Mouse (Mus musculus): ENCODE data around the gene Amacr. TPM values are rescaled to one million over a fixed set of nuclear protein-coding genes. Genes with fewer than 3 reads are reported as not detected.
A peak's percentile ranks its signal among the peaks of the same experiment; 100 is the strongest.

Amacr gene
- 1 to 10 TPM; 5.8 to 7.2 TPM for total RNA-seq (2021)

DNA sequence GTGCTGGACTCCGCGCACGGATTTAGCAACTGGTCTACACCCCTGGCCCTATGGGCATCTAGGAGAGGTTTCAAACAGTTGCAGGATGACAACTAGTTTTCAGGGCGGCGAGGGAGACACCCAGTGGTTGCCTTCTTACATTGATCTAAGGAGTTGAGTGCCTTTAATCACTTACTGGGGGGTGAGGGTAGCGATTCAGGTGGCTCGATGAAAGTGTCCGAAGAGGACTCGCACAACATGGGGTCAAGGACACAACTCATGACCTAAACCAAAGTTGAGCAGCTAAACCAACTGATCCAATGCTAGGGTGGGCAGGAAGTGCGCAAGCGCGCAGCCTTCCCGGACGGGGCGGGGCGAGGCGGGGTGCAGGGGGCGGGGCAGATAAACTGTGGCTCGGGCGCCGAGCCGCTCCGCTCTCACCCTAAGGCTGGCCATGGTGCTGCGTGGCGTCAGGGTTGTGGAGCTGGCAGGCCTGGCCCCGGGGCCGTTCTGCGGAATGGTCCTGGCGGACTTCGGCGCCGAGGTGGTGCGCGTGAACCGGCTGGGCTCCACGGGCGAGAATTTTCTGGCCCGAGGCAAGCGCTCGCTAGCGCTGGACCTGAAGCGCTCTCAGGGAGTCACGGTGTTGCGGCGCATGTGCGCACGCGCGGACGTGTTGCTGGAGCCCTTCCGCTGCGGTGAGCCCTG, at the start of gene Amacr:
TSS of gene Amacr (plus strand) at position 380 of the 687 bp plus-strand sequence.
- DNase-seq, result peak; percentile 92
- intact Hi-C loops (cut with DNase I), result no loop called here

DNA sequence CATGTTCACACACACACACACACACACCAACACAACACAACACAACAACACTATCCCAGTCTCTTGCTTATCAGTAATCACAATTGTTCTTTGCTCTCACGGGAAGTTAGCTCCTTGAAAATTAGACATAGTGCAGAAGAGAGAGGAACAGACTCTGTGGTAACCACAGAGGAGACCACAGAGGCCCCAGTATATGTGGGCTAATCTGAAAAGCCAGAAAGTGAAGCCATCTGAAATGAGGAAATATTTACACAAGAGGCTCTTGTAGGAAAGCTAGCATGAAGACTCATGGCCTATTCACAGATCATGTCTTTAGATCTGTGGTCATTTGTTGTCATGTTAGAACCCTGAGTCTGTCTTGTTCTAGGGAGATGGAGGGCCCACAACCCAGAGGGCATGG, 47.6 kb upstream of the Amacr start:
- intact Hi-C loops (cut with DNase I), result no loop called here
- DNase-seq, result no peak

DNA sequence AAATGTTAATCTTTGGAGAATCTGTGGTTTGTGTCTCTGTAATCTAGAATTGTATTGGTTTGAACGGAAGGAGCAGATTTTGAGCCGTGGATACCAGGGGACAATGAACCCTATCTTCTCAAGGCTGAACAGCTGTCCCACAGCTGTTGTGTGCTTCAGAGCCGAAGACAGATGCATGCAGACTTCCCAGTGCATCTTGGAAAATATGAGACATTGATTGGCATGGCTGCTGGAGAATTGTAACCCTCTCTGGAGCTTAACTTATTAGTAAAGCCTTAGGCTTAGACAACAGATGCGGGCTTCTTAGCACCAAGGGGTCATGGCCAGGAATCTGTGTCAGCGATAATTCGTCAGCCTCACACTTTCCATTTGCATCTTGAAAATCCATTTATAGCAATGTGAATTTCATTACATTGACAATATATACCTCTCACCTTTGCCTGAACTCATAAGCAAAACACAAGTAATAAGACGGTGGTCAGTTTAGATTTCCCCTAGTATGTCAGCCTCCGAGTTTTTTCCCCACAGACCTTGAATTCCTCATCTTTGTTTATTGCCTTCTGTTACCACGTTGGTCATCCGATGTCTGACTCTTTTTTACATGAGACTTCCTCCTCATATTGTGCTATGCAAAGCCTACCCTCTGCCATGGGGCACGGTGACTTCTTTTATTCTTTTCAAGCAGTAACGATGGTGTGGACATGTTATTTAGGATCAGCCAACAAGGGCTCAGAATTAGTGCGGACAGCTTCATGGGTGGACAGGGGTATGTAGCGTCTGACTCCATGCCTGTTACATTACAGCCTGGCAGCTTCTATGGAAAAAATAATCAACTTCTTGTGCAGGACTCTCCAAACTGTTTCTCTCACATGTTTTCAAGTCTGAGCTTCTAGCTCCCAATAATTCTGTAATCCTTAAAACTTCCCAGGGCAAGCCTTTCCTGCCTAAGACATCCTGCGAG, 41.1 kb upstream of the Amacr start:
- DNase-seq, result no peak
- intact Hi-C loops (cut with DNase I), result no loop called here

DNA sequence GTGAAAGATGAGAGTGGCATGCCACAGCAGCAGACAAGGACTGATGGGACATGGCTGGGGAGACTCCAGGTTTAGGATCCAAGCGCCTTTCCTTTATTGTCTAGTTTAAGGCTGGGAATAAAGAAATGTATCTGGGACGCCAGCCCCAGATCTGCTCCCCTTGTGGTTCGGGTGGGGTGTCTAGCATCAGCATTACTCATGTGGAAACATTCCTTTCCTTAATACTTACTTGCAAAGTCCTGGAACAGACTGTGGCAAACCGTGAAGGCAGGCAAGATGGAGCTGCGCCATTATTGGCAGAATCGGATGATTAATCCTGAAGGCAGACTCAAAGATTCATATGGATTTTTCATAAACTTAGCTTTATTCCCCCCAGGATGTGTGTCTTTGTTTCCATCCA, 39.7 kb upstream of the Amacr start:
- DNase-seq, result no peak
- intact Hi-C loops (cut with DNase I), result no loop called here

DNA sequence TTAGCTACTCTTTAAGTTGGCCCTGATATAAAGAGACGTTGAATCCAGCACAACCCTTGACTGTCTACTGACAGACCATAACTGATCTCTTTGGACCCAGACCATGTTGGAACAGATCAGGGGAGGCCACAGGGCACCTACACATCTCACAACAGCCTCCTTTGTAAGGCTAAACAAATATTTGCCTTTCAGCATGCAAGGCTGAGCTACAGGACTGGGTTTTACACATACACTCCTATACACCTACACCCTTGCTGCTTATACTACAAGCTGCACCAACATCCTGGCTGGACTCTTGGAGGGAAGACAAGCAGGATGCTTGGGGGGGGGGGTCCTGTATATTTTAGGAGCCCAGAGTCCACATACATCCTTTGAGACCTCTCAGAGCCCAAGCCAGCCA, 33.7 kb upstream of the Amacr start:
- intact Hi-C loops (cut with DNase I), result no loop called here
- no peak for DNase-seq

DNA sequence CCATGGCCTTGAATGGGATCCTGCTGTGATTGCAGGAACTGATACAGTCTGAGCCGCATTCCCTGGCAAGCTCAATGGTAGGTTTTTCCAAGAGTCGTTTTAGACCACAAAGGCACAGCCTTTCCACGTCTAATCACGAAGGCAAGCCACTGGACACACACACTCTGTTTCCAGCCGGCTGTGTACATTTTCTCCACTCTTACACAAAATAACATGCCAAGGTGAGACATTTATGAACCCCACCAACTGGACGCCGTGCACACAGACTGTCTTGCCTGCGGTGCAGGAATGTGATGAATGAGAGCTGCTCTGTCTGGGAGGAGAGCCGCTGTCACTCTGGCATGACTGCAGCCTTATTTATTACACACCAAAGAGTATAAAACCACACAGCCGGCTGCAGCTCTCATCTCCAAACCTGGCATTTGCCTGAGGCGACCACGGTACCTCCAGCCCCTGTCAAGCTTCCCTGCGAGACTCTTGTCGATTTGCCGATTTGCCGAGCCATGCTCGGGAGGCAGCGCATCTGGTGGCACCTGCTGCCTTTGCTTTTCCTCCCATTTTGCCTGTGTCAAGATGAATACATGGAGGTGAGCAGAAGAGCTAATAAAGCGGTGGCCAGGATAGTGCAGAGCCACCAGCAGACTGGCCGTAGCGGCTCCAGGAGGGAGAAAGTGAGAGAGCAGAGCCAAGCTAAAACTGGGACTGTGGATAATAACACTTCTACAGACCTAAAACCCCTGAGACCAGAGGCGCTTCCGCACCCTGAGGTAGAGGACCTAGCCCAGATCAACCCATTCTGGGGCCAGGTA, 29.4 kb upstream of the Amacr start, which contains the start of gene C1qtnf3:
TSS of gene C1qtnf3 (plus strand) at position 382 of the 809 bp plus-strand sequence.
- intact Hi-C loops (cut with DNase I), result no loop called here
- peak; percentile 12 for DNase-seq

DNA sequence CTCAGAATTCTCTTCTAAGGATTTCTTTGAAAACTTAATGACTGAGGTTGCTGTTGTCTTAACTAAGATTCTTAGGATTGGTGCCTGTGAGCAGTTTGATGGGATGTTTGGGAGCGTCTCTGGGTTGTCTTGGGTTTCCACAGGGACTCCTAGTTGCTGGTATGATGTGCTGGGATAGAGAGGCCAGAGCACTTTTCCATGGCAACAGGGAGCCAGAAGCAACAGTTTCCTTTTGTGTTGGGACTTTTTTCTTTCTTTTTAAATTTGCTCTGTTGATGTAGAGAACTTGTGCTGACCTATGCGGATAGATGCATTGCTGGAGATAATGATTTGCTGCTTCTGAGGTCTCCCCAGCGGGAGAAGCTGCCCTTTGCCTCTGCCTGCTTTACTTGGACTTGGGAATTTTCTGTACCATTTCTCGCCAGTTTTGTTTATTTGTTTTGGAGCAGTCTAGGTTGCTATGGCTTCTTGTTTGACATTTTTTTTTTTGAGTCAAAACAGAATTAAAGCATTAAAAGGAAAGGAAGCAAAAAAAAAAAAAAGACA, 28.7 kb upstream of the Amacr start:
- no peak for DNase-seq
- intact Hi-C loops (cut with DNase I), result no loop called here

DNA sequence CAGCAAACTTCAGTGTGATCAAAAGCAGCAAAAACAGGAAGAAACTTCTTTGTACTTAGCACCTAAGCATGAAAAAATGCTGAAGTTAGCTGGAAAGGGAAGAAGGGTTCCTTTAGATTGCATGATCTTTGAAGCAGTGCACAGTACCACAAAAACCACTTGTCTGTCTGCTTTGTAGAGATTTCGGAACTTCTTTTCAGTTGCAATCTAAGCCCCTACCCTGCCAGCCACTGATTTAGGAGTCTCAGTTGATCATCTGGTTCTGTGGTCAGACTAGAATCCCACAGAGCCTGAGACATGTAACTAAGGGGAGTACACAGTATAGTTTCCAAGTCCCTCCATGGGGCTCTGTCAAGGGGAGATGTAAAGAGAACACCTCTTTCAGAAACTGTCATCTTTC, 28.1 kb upstream of the Amacr start:
- DNase-seq, result no peak
- intact Hi-C loops (cut with DNase I), result no loop called here

DNA sequence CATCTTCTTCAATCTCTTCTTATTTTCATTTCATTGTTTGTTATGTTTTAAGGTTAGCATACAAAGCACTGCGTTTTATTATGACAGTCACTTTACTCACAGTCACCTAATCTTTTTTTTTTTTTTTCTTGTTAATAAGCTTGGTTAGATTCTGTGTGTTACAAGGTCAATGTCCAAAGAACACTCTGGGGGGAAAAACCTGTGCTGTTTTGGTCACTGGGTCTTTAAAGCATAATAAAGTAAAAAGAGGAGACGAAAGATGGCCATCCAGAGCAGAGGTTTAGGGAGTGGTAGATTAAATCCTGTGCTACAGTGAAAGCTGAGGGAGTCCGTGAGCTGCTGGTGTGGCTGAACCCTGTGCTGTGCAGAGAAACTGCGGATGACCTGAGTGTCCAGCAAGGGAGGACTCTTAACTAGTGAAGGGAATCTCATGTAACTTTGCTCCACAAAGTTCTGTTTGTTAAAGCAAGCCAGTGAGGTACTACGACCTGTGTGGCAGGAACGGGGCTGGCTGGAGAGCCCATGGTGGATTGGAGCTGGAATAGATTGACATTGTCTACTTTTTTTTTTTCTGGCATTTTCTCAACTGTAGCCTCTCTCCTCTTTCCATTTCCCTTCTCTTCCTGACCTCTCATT, 27.1 kb upstream of the Amacr start:
- DNase-seq, result no peak
- intact Hi-C loops (cut with DNase I), result no loop called here

DNA sequence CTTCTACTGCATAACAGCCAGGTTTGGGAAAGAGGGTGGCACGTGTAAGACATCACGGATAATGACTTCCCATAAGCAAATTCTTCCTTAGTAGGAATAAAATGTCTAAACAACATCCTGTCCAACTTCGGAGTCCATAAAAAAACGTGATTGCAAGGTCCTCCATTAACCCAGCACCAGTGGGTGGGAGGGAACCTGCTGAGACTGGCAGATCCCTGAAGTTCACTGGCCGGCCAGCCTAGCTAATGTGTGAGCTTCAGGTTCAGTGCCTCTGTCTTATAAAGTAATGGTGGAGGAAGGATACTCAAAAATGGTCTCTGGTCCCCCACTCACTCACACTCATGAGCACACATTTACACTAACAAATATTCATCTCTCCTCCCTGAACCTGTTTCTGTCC, 26.4 kb upstream of the Amacr start:
- intact Hi-C loops (cut with DNase I), result no loop called here
- DNase-seq, result no peak

DNA sequence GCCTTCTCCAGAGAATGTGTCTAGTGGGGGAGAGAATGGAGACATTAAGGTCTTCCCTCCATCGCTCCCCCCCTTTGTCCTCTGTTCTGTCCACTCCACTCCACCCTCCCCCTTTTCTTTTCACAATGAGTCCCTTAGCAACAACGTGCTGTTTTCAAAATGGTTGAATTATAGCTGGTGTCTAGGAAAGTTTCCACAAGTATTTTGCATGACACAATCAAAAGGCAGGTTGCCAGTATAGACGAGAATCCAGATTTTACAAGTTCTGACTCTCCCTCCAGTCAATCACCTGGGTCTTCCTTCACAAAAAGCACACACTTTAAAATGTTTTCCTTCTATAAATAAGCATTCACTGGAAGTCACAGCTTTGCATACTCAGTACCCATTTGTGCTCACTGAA, 24.9 kb upstream of the Amacr start:
- no peak for DNase-seq
- intact Hi-C loops (cut with DNase I), result no loop called here

DNA sequence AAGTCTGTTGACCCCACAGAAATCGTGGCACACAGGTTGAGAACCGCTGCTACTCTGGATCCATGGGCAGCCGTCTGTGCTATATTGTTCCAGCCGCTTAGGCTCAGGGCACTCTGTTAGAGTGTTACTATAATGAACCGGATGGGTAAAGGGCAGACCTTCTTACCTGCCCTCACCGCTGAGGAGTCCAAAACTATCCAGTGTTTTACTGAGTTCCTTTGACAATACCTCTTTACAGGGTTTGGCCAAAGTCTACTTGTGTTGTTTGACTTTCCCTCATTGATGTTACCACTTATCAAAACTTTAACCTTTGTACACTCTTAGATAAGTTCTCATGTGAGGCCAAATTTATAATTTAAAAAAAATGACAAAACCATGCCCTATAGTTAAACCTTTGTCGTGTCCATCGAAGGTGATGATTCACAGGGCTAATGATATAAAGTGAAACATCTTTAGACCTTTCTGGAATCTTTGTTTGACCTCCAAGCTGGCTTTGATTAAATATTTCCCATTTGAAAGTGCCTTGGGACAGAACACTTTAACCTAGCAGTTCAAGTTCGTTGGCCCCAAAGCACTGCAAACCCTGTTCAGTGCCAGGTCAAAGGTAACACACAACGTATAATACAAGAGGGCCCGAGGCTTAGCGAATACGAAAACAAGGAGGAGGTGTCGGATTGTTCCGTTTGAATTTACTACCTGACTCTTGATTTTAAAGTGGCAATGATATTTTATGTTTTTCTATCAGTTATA, 22.1 kb upstream of the Amacr start:
- intact Hi-C loops (cut with DNase I), result no loop called here
- DNase-seq, result no peak

DNA sequence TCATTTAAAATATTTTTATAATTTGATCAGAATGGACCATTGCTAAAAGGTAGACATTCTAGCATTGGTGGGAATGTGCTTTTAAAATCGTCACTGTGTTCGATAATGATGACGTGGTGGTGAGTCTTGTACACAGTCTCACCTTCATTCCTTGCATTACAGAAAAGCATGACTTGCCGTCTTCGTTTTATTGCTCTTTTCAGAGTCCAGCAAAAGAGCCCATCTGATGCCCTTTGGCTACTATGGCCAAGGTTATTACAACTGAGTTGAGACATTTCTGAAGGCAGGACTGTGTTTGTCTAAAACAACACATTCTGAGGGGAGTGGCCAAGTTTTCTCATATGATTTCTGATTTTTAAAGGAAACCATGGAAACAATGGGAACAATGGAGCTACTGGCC, 21.3 kb upstream of the Amacr start:
- intact Hi-C loops (cut with DNase I), result no loop called here

DNA sequence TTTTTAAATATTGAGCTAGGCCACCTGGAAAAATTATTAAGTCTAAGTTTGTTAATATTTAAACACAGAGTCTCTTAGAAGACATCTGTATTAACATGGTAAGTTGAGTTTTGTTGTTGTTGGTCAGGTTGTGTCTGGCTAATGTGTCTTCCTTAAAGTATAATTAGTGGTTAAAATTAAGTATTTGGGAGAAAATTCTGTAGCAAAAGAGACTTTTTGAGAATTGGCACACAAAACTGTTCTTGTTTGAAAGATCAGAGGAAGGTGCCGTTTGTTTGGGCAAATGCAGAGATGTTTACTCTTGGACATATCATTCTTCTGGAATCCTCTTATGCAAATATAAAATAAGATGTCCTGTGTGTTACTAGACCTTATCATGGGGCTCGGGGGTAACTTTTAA, 19.0 kb upstream of the Amacr start:
- intact Hi-C loops (cut with DNase I), result no loop called here
- DNase-seq, result no peak

More for the DNA sequence above, 21.3 kb upstream of the Amacr start:
- DNase-seq, result no peak

DNA sequence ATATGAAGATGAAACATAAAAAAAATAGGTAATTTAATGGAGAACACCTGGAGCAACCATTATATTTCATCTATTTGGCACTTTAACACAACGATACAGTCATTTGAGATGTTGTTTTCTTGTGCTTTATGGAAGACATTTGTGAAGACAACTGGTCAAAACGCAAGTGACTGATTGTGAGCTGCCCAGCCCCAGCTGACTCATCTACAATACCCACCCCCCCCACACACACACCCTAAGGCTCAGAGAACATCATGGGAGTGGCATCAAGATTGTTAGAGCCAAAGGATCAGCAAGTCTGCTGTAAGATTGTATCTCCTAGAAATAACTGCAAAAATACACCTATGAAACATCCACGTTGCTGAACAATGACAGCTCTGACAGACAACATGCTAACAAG, 12.1 kb upstream of the Amacr start:
- DNase-seq, result no peak
- intact Hi-C loops (cut with DNase I), result no loop called here

DNA sequence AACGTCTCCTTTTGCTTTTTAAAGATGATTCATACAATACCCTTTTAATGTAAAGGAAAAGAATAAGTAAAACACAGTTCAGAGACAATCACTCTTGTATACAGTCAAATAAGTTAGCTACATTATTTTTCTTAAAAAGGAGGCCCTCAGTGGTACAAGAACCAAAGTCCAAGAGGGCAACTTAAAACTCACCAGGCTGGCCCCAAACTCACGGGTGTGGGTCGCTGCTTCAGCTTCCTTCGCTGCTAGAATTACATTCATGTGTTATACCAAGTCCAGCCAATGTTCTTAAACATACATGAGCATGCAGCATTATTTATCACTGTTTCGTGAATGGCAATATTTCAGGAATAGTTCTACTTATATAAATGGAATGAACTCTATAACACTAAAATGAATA, 10.8 kb upstream of the Amacr start:
- intact Hi-C loops (cut with DNase I), result no loop called here
- no peak for DNase-seq

DNA sequence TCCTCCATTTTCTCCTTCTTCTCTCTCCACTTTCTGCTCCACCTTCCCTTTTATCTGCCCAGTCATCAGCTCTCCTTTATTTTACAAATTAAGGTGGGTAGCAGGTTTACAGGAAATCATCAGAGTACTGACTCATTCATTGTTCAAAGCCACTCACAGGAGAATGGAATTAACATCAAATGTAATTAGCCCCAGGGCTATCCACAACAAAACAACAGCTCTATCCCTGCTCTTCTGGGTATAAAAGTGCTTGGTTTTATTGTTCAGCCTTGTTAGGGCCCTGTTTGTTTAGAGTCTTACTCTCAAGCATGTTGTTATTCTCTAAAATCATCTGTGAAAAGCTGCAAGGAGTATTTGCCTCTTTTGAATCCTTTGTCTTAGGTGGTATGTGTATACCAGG, 4.4 kb upstream of the Amacr start:
- intact Hi-C loops (cut with DNase I), result no loop called here
- no peak for DNase-seq

DNA sequence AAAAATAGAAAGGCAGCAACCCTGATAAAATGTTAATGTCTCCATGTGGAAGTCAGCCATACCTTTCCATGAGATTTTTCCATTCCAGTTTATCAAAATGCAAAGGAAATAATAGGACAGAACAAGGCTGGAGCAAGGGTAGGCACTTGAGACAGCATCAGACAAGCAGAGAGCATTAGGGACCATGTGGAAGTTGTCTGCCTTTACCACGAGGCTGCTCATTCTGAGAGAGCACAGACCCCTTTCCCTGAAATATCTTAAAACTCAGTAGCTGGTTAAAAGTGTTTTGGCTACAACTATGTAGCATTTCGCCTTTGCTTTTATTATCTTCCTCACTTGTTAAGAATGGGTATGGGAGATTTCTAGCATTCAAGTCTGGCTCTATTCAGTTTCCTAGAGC, 844 bp upstream of the Amacr start:
- intact Hi-C loops (cut with DNase I), result no loop called here
- no peak for DNase-seq

DNA sequence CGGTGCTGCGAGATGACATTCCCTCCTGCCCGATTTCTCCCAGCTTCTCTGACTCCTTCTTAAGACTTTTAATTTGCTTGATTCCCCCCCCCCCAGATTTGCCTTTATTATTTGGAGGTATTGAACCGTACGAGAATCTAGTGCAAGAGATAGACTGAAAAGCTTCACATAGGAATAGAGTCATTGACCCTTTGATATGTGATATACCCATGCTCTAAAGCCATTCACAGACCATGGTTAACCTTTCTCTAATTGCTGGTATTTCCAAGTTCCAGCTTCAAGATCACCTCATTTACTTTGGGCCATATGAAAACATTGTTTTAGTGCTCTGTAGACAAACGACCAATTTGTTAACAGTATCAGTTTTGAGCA, 494 bp downstream of the Amacr start:
- intact Hi-C loops (cut with DNase I), result no loop called here
- no peak for DNase-seq

DNA sequence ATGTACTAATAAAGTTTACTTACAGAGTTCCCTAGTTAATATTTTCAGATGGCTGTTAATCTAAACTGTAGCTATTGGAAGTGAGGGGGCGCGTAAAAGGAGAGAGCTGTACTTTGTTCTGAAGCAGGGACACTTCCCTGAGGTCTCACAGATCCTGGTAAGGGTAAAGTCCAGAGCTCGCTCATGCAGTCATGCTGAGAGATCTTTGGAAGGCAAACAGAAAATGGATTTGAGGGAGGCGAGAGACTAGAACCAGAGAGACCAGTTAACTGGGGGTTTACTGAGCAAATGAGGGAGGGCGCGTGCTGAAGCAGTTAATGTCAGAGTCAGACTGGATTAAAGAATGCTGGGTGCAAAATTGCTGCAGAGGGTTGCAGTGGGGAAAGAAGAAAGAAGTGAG, 4.2 kb downstream of the Amacr start:
- intact Hi-C loops (cut with DNase I), result no loop called here
- no peak for DNase-seq

Data from left cerebral cortex, postnatal 4 days (tissue).